Mouse (Mus musculus): ENCODE results near the gene Gsto2.
A peak's percentile ranks its signal among the peaks of the same experiment; 100 is the strongest.

Gene Gsto2

GRCm38 (mm10) chr19:47898472-47899079 is 33.2 kb downstream of the Gsto2 start:
- DNase-seq: no peak

- peak; percentile 51 for DNase-seq
Measured at GRCm38 (mm10) chr19:47900012-47900411, 34.7 kb downstream of the Gsto2 start.

- no peak for DNase-seq
Measured at GRCm38 (mm10) chr19:47900558-47900957, 35.2 kb downstream of the Gsto2 start.

DNA sequence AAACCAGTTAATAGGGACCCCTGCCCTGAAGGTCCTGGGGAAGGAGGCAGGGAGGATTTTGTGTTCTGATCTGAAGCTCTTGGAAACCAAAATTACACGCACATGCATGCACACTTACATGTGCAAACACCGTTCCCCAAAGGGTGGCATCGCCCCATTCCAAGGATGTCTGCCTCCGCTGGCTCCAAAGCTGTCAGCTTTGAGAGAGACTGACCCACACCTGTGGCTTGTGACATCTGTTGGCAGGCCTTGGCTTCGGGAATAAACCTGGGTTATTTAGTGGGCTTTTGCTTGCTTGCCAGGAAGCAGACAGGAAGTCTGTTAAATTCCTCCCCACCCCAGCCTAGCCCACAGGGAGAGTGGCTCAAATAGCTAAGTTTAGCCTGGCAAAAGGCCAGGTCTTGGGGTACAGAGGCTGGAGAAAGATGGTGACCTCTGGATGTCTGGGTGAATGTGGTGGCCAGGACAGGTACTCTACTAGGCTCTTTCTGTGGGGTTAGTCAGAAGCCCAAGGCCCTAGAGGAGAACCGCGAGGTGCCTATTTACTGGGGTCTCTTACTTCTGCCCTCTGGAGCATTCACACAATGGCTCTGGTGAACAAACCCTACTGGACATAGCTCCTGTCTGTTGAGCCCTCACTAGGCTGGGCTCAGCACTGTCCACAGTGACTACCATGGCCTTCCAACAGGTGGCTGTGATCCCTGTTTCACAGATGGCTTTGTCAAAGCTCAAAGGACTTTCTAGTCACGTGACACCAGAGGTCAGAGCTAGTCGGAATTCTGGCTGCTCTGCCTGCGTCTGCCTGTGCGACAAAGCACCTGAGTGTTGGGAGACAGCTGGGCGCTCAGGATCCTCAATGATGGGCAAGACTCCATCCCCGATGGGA is 37.2 kb downstream of the Gsto2 start:
- DNase-seq: no peak

- no peak for DNase-seq
Measured at GRCm38 (mm10) chr19:47903679-47904078, 38.3 kb downstream of the Gsto2 start.

- DNase-seq: no peak
Measured at GRCm38 (mm10) chr19:47905081-47905480, 39.7 kb downstream of the Gsto2 start.

DNA sequence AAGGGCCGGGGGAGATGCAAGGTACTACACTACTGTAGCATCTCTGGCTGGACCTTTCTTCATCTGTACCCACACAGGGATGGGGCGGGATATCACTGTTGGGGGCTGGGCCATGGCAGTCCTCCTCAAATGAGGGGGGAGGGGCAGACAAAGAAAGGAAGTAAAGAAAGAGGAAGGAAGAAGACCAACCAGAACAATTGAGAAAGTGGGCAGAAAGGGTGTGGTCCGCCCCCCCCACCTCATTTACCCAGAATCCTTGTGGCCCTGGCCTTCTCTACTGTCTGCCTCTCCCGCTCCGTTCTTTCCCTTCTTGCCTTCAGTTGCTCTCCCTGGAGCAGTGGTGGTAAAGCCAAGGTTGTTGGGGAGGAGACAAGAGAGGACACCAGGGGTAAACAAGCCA is 40.3 kb downstream of the Gsto2 start:
- peak; percentile 9 for DNase-seq

- no peak for DNase-seq
Measured at GRCm38 (mm10) chr19:47907596-47907995, 42.3 kb downstream of the Gsto2 start.

GRCm38 (mm10) chr19:47908961-47909371 is 43.6 kb downstream of the Gsto2 start:
- no peak for DNase-seq

DNA sequence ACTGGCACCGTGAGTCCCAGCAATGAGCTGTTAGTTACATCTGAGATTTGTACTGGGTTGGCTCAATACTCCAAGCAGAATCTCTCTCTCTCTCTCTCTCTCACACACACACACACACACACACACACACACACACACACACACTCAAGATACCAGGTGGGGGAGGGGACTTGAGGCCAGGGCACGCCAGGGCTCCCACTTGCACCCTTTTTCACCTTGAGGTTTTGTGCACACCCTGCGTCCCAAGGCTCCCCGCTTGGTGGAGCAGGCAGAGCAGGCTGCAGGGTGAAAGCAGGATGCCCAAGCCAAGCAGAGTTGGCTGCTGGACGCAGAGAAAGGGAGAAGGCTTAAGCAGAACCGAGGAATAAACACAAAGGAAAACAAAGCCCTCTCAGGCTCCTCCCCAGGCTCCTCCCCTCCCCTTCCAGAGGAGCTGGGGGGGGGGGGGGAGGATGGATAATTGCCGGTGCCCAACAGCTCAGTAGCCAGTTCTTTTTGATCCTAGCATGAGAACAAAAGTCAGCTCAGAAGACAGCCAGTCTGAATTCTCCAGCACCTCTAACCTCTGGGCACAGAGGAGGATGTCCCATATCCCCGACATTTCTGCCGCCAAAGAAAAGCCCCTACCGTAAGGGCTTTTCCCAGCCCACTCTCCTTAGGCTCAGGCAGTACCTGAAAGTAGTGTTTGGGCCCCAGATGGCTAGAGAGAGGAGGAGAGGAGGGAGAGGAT is 44.2 kb downstream of the Gsto2 start:
- DNase-seq: peak; percentile 47

DNA sequence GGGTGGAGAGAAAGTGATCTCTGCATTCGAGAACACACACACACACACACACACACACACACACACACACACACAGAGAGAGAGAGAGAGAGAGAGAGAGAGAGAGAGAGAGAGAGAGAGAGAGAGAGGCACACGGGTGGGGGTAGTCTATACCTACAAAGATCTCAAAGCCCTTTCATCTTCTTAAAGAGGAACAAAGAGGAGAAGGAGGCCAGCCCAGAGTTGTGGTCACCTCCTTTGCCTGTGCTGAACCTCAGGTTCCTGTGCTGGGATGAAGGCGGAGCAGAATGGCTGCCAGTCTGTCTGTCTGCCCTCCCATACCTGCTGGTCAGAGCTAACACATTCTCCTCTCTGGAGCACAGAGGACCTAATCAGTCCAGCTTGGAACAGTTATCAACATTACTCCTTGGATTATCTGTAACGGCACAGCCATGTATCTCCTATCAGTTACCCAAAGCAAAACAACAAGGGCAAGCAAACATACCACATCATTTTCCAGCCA is 44.8 kb downstream of the Gsto2 start:
- peak; percentile 42 for DNase-seq

GRCm38 (mm10) chr19:47910751-47911150 is 45.4 kb downstream of the Gsto2 start:
- no peak for DNase-seq

DNA sequence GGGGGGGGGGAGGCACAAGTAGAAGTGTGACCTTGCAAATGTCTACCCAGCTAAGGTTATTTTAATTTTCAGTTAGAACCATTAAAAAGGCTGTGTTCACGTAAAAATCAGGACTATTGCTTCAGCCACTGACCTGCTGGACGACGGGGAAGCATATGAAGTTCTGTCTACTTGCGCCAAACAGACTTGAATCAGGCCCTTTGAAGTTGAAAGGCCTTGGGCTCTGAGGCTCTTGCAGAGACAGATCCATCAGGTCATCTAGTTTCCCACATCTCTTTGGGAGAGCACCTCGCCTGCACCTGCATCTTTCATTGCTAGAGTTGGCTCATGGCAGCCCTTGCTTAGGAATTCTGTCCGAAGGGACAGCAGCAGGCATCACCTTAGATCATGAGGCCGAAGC is 48.0 kb downstream of the Gsto2 start:
- no peak for DNase-seq

DNA sequence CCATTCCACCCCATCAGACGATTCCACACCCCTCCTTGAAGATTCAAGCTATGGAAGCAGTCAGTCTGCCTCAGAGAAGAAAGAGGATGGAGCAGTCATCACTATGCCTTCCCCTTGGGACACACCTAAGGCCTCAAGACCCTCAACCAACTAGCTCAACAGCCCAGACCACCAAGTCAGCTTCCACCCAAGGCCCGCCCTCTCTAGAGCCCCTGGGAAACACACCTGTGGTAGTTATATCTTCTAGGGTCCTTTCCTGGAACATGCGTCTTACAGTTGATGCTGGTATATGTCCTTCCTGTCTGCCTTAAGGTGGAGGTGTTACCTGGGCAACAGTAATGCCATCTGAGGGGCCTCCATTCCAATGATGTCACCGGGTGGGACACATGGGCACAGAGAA is 48.9 kb downstream of the Gsto2 start:
- DNase-seq: no peak

- no peak for DNase-seq
Measured at GRCm38 (mm10) chr19:47915251-47915650, 49.9 kb downstream of the Gsto2 start.

DNA sequence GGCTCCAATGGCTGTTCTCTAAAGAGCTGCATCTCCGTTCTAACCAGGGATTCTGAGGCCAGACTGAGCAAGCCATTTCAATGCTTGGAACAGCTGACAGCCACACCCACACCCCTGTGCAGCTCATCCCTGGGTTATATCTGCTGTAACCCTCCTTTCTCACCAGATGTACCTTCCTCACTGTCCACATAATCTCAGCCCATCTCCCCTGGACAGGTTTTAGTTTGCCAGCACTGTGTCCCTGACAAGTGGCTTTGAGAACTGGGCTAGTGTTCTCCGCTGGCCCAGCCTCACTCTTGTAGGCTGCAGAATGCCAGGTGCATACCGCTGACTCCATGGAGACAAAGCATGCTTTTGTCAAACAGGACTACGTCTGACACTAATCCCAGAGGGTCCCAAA is 52.1 kb downstream of the Gsto2 start:
- no peak for DNase-seq

DNA sequence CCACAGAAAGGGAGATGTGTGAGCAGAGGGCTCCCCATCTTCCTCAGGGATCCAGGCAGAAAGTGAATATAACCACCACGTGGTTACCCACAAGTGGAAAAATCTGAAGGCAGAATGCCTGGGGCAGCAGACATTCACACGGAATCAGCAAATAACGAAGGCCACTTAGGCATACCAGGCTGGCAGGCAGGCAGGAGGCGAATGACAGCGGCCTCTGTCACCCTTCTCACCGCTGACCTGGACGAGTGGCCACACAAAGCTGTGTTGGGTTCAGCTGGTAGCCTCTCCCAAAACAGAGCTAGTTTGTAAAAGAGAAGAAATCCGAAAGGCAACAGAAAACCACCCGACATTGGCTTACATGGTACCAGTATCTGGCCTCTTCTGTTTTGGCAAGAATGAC is 52.7 kb downstream of the Gsto2 start:
- no peak for DNase-seq

DNA sequence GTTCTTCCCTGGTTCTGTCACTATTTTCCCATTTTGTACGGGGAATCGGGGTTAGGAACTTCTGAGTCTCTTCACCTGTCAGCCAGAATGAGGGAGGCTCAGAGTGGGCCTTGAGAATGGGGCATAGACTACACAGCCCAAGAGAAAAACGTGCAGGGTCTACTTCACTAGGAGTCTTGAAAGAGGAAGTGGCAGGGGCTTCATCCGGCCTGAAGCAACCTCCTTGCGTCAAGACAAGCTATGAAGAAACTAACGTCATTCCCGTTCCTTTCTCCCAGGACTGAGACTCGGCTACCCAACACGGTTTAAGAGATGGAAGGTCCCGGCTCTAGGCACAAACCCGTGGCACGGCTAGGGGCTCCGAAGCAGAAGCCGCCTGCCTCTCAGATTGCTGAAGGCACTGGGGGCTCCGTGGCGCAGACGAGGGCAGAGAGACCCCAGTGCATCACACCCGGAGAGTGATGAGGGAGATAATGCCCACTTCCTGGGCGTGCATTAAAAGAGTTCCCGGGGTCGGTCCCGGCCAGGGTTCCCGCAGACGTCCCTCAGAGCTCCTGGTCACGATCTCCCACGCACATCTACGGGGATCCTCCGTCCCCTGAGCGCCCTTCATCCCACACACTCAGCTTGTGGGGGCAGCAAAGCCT is 53.2 kb downstream of the Gsto2 start:
- no peak for DNase-seq

- peak; percentile 84 for DNase-seq
Measured at GRCm38 (mm10) chr19:47919126-47919965, 54.0 kb downstream of the Gsto2 start, which contains the start of the genes Cfap43 and Itprip. Gene Cfap43, minus strand, starts transcription at chr19:47919287. Gene Itprip, minus strand, starts transcription at chr19:47919299.

GRCm38 (mm10) chr19:47919966-47920375 is 54.6 kb downstream of the Gsto2 start:
- no peak for DNase-seq

GRCm38 (mm10) chr19:47925819-47926218 is 60.5 kb downstream of the Gsto2 start:
- no peak for DNase-seq

DNA sequence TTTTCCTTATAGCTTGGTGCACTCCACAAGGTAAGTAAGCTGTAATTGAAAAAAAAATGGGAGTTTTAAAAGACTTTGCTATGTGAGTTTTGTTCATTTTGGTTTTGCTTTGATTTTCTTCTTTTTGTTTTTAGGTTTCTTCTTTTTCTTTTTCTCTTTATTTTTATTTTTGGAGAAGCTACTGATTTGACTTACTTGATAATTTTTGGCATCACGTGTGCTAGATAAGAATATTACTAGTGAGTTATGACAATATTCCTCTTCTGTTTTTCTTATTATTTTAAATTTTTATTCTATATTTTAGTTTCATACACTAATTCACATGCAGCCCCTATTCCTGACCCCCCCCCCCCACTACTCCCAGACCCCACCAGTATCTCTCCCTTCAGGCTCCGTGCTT is 61.7 kb downstream of the Gsto2 start:
- DNase-seq: no peak

Data from thymus, postnatal 4 days (tissue).